Mouse (Mus musculus) ES-E14 (cell line): ENCODE data around the gene Hs2st1. TPM values are rescaled to one million over a fixed set of nuclear protein-coding genes. Genes with fewer than 3 reads are reported as not detected.

Source experiments
- DNase-seq: peaks from one replicate; pipeline ENCODE4 v3.0.0-alpha.2; 2013; ENCODE audit warnings: low read depth, low spot score
- H3K27ac ChIP-seq: 2 replicates; pipeline ENCODE4 v1.5.1; 2012; ENCODE audit warnings: low read depth, mild to moderate bottlenecking, low read length, moderate library complexity, mixed read lengths; ENCODE audit not compliant: poor library complexity, insufficient read depth, severe bottlenecking
- H3K36me3 ChIP-seq: 2 replicates; pipeline ENCODE4 v1.6.1; 2012; ENCODE audit warnings: mild to moderate bottlenecking, low read length, moderate library complexity, mixed read lengths; ENCODE audit not compliant: control insufficient read depth, poor library complexity, insufficient read depth, severe bottlenecking
- H3K4me1 ChIP-seq, 2 experiments: fragments of 150-350 bp in 1 of 2; sonication (generic) in 1 of 2; 2 replicates each; pipeline ENCODE4 v1.6.1; 2012; ENCODE audit warnings: low read length in 2 of 2, mild to moderate bottlenecking in 1 of 2, mixed read lengths in 1 of 2; ENCODE audit not compliant: control insufficient read depth in 2 of 2, insufficient read depth in 2 of 2, poor library complexity in 1 of 2
- H3K4me3 ChIP-seq, 2 experiments: fragments of 150-350 bp in 1 of 2; sonication (generic) in 1 of 2; 2 replicates each; pipeline ENCODE4 v1.5.1; 2012; ENCODE audit warnings: low read length in 2 of 2, low read depth in 1 of 2, mild to moderate bottlenecking in 1 of 2, mixed read lengths in 1 of 2; ENCODE audit not compliant: insufficient read depth in 1 of 2, poor library complexity in 1 of 2, severe bottlenecking in 1 of 2
- H3K9ac ChIP-seq: 2 replicates; pipeline ENCODE4 v1.6.1; 2012; ENCODE audit warnings: low read depth, mild to moderate bottlenecking, low read length, mixed read lengths; ENCODE audit not compliant: poor library complexity, insufficient read depth, severe bottlenecking
- H3K9me3 ChIP-seq: fragments of 150-350 bp; sonication (generic); 2 replicates; pipeline ENCODE4 v1.6.1; 2012; ENCODE audit warnings: low read depth, mild to moderate bottlenecking, low read length; ENCODE audit not compliant: control insufficient read depth, insufficient read depth
- CHD2 ChIP-seq: IDR thresholded peaks from 2 replicates; pipeline ENCODE4 v1.6.1; 2014; ENCODE audit warnings: mild to moderate bottlenecking, low read depth, low read length, inconsistent platforms
- HCFC1 ChIP-seq: IDR thresholded peaks from 2 replicates; pipeline ENCODE4 v1.6.1; 2012; ENCODE audit warnings: low read length, inconsistent platforms, borderline replicate concordance; ENCODE audit not compliant: insufficient read depth
- MAFK ChIP-seq: IDR thresholded peaks from 2 replicates; pipeline ENCODE4 v1.6.1; 2014; ENCODE audit warnings: mild to moderate bottlenecking, low read depth, low read length, inconsistent platforms; ENCODE audit not compliant: insufficient read depth
- ZC3H11A ChIP-seq: IDR thresholded peaks from 2 replicates; pipeline ENCODE4 v1.6.1; 2012; ENCODE audit warnings: low read depth, mild to moderate bottlenecking, inconsistent platforms, low read length, borderline replicate concordance
- ZNF384 ChIP-seq: IDR thresholded peaks from 2 replicates; pipeline ENCODE4 v1.6.1; 2012; ENCODE audit warnings: low read depth, low read length, inconsistent platforms
- in situ Hi-C, 2 experiments: fragments of 600-800 bp; cut with MboI; formaldehyde crosslinking; loops; one replicate each; pipeline ENCODE4 v1.15.1; 2025; ENCODE audit warnings: low sequenced_read_pairs in 2 of 2, inconsistent platforms in 1 of 2; ENCODE audit not compliant: unreplicated experiment in 2 of 2
- total RNA-seq: library from RNA; depleted of rRNA; stranded (reverse); fragments of 300-350 nt; gene quantifications from 2 replicates; pipeline ENCODE4 v1.2.3, GENCODE M21; 2012

Gene Hs2st1
- total RNA-seq, 1 experiment, result 29.9 TPM

DNA sequence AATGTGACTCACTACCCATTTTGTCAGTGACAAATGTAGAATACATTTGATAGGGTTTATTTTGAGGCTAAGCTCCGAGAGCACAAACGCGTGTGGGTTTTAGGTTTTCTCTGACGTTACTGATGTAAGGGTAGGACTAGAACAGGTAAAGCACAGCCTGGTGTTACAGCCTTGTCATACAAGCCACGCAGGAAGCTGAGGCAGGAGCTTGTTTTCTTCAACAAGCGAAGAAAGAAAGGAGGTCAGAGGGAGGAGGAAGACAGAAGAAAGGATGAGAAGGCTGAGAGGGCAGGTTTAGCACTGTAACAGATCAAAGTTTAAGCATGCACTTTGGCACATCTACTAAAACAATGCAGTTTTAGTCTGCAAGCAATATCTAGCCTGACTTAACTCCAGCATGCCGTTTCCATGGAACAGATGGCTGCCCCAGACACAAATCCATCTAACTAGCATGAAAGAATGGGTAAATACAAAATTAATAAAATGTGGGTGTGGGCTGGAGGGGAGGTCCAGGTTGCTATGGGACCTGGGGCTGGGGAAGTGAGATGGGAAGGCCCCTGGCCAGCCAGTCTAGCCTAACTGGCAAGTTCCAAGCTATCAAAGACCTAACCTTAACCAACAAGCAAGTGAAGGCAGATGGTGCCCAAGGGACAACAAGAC is 21.7 kb downstream of the Hs2st1 start:
- H3K9me3 ChIP-seq, result no peaks in the 10 kb centered on the region
- H3K9ac ChIP-seq, result no peak overlapping the region
- peaks cover 0 to 2% of the 10 kb centered on the region in 2 experiments; a peak in 1 of 4 replicates for H3K4me1 ChIP-seq
- DNase-seq, result no peak
- H3K36me3 ChIP-seq, result no peaks in the 10 kb centered on the region
- in situ Hi-C loops, result no loop called here
- H3K4me3 ChIP-seq, result no peak overlapping the region
- H3K27ac ChIP-seq, result no peak overlapping the region
- TF ChIP-seq HCFC1 (no peak), CHD2 (no peak), ZNF384 (no peak)

GRCm38 (mm10) chr3:144546490-144546889 is 23.5 kb downstream of the Hs2st1 start:
- Histone ChIP-seq H3K9me3 (no peaks in the 10 kb centered on the region), H3K36me3 (no peaks in the 10 kb centered on the region), H3K27ac (no peak overlapping the region), H3K4me1 (no peaks in the 10 kb centered on the region), H3K9ac (no peak overlapping the region), H3K4me3 (no peak overlapping the region)
- DNase-seq, result no peak
- in situ Hi-C loops, result no loop called here
- TF ChIP-seq ZNF384, result no peak
- TF ChIP-seq HCFC1, result no peak
- no peak for TF ChIP-seq MAFK
- TF ChIP-seq ZC3H11A, result no peak
- no peak for TF ChIP-seq CHD2

GRCm38 (mm10) chr3:144545832-144546231 is 24.1 kb downstream of the Hs2st1 start:
- H3K9me3 ChIP-seq, result no peaks in the 10 kb centered on the region
- H3K27ac ChIP-seq, result no peak overlapping the region
- no peak overlapping the region for H3K9ac ChIP-seq
- TF ChIP-seq ZNF384, result no peak
- no peak for TF ChIP-seq HCFC1
- TF ChIP-seq MAFK, result no peak
- no peak for TF ChIP-seq ZC3H11A
- TF ChIP-seq CHD2, result no peak
- no peaks in the 10 kb centered on the region for H3K4me1 ChIP-seq
- in situ Hi-C loops, result no loop called here
- H3K36me3 ChIP-seq, result no peaks in the 10 kb centered on the region
- no peak overlapping the region for H3K4me3 ChIP-seq
- no peak for DNase-seq

DNA sequence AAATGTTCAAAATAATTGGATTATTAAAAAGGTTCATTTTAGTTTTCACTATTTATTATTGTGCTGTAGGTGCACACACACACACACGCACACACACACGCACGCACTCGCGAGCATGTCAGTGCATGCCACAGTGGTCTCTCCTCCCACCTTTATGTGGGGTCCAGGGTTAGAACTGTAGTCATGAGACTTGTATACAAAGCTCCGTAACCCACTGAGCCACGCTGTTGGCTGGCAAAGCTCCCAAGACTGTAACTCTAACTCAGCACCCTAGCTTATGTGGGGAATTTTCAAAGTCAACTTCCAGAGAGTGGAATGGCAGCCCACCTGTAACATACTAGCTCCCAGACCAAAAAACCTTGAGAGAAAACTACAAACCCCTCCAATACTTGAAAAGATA is 24.8 kb downstream of the Hs2st1 start:
- H3K9ac ChIP-seq, result no peak overlapping the region
- no peak for DNase-seq
- H3K4me3 ChIP-seq, result no peak overlapping the region
- no peak overlapping the region for H3K27ac ChIP-seq
- TF ChIP-seq CHD2 (no peak), HCFC1 (no peak), ZNF384 (no peak), MAFK (no peak), ZC3H11A (no peak)
- no peaks in the 10 kb centered on the region for H3K4me1 ChIP-seq
- H3K36me3 ChIP-seq, result no peaks in the 10 kb centered on the region
- no peaks in the 10 kb centered on the region for H3K9me3 ChIP-seq
- in situ Hi-C loops, result no loop called here

- H3K9ac ChIP-seq, result no peak overlapping the region
- H3K36me3 ChIP-seq, result no peaks in the 10 kb centered on the region
- no peaks in the 10 kb centered on the region for H3K9me3 ChIP-seq
- H3K4me1 ChIP-seq, result peaks cover 0 to 2% of the 10 kb centered on the region in 2 experiments; a peak in 1 of 4 replicates
- no peak overlapping the region for H3K4me3 ChIP-seq
- DNase-seq, result no peak
- in situ Hi-C loops, result no loop called here
- H3K27ac ChIP-seq, result no peak overlapping the region
- TF ChIP-seq ZC3H11A (no peak), CHD2 (no peak), ZNF384 (no peak), MAFK (no peak), HCFC1 (no peak)
Measured at GRCm38 (mm10) chr3:144541906-144542438, 28.0 kb downstream of the Hs2st1 start.
